Mouse (Mus musculus) thymus, adult 18-20 months (tissue): ENCODE measurements at regions not wholly inside any gene's neighbourhood (a gene's known extent, or its start where the extent isn't known, plus 50 kb on each side); places are given as distances from the start of the nearest gene placed in this dataset.
A peak's percentile ranks its signal among the peaks of the same experiment; 100 is the strongest.

ENCODE experiments used
- DNase-seq, 2 experiments: peaks; one replicate each; pipeline ENCODE4 v3.0.0; 2022; ENCODE audit warnings: mixed read lengths in 2 of 2

- DNase-seq: no peak
Observed at GRCm38 (mm10) chr14:61834291-61834936, 227.2 kb downstream of the Kcnrg start.

DNA sequence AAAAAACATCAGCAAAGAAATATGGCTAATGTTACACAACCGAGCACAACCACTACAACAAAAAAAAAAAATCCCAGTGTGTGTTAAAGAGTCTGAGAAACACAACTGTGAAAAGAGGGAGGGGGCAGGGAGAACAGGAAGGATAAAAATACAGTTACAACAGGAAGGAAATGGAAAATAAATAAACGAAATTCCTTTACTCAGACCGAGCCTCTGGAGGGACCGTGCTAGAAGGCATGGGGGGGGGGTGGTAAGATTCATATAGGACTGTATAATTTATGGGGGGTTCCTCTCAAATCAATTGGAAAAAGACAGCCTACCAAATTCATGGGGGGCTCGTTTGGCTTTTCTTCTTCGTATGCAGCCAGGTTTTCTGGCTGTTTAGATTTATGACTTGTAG is 228.5 kb downstream of the Kcnrg start:
- no peak for DNase-seq

- DNase-seq: peak in 1 of 2 experiments; percentile 11
Observed at GRCm38 (mm10) chr14:61836231-61836630, 229.0 kb downstream of the Kcnrg start.

- no peak for DNase-seq
Observed at GRCm38 (mm10) chr14:61836965-61837364, 229.7 kb downstream of the Kcnrg start.

DNA sequence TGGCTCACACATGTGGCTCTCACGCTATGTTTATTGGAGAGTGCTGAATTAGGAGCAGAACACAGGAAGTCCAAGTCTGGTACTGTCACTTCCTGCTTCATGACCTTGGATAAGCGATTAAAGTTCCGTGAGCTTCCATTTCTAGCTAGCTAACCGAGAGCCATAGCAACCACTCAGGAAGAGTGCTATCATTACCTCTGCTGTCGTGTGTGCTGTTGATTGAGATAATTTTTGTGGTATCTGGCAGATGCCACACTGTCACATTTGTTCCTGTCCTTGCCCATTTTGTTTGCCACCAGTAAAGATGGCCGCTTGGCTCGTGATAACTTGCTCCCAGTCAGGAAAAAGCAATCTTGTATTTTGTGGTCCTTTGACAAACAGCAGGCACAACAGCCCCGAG is 230.6 kb downstream of the Kcnrg start:
- DNase-seq: no peak

- DNase-seq: no peak
Observed at GRCm38 (mm10) chr14:61842476-61842875, 235.2 kb downstream of the Kcnrg start.

DNA sequence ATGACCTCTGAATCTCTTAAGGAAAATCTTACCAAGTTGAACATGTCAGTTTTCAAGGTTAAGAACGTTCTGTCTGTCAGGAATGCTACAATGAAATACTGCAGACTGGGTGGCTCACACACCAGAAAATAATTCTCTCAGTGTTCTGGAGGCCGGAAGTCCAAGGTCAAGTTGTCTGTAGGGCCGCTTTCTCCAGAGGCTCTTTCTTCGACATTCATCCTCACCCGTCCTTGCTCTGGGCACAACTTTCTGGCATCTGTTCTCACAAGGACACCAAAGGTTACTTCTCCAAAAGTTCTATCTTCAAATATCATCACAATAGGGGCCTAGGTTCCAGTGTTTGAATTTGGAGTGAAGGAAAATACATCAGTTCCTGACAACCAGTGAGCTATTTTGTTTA is 239.2 kb downstream of the Kcnrg start:
- DNase-seq: no peak

GRCm38 (mm10) chr14:61850244-61850643 is 243.0 kb downstream of the Kcnrg start:
- DNase-seq: no peak

GRCm38 (mm10) chr14:61857616-61858015 is 250.4 kb downstream of the Kcnrg start:
- DNase-seq: no peak

DNA sequence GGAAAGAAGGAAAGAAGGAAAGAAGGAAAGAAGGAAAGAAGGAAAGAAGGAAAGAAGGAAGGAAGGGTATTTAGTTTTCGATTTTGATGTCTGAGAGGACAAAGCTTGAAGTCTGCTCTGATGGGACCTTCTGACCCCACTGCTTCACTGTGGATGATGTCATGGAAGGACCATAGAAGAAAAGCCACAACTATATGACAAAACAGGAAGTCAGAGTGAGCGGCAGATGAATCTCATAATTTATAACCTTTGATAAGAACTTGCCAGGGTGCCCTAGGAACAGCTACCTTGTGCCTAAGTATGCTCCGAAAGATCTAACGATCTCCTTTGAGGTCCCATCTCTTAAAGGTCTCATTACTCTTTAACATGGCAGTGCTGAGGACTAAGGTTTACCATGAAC is 253.4 kb downstream of the Kcnrg start:
- no peak for DNase-seq

DNA sequence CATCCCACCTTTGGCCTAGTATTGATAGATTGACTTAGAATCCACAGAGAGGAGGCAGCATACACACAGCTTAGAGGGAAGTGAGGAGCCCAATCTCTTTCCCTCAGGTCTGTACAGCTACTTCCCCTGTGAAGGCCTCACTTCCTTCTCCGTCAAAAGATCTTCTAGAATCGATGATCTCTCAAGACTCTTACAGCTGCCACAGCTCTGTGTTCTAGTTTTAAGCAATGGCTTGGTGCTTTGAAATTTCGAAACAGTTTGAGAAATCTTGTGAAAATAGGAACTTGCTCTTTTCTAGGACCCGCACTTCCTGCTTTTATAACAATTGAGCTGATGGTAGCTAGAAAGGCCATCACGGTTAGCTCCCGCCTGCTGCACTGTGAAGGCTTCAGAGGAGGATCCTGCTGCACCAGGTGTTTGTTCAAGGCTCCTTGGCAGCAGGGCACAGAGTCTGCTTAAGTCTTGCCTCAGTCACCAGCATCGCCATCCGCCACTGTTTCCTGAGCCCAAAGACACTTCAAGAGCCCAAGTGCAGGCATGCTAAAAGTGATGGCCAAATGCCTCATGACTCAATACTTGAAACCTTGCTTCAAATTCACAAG is 254.2 kb downstream of the Kcnrg start:
- peak in 1 of 2 experiments; percentile 6 for DNase-seq

DNA sequence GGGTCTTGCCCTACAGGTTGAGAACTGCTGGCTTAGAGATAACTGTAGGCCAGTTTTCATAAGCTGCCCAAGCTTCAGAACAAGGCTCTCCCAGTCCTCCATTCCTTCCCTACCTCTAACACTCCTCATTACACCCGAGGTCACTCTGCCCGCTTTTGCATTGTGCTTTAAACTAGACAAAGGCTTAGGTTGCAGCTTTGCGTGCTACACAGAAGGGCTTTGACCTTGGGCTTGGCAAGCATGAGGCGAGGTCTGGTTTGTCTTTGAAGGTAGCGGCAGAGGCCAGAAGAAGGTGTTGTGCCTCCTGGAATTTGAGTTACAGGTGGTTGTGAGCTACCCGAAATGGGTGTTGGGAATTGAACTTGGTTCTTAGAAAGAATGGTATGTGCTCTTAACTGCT is 255.7 kb downstream of the Kcnrg start:
- no peak for DNase-seq

DNA sequence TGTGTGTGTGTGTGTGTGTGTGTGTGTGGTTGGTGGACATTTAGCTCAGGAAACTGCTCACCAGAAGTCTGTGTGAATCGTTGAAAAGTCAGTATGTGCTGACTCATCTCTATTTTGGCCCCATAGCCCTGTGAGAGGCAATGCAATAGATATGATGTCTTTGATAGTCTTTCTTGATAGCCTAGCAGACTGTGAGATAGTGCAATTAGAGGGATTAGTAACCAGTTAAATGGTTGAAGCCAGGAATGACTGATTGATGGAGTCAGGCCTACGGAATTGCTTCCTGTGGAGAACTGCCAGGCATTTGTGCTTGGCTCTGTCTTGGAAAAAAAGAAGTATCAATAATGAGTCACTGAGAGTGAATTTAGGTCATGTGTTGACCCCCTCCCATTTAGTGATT is 256.2 kb downstream of the Kcnrg start:
- no peak for DNase-seq

DNA sequence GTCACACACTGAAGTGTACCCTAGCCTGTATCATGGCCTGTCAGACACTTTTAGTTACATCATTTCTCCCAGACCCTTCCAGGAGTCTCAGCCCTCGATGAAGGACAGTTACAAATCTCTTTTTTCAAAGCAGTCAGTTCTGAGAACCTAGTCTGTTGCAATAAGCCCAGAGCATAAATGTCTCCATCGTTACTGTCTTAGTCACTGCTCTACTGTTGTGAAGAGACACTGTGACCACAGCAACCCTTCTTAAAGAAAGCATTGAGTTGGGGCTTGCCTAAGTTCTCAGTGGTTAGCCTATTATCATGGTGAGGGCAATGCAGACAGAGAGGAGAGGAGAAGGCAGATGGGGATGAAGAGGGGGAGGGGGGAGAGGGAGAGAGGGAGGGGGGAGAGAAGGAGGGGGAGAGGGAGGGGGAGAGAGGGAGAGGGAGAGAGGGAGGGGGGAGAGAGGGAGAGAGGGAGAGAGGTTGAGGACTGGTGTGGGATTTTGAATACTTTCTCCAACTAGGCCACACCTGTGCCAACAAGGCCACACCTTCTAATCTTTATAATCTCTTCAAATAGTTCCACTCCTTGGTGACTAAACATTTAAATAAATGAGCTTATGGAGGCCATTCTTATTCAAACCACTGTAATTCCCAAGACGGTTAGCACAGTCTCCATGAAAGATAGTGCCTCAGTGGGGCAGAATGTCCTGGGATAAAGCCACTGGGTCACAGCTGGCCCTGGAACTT is 259.4 kb downstream of the Kcnrg start:
- DNase-seq: no peak

- DNase-seq: no peak
Observed at GRCm38 (mm10) chr14:61874206-61874605, 266.9 kb downstream of the Kcnrg start.

DNA sequence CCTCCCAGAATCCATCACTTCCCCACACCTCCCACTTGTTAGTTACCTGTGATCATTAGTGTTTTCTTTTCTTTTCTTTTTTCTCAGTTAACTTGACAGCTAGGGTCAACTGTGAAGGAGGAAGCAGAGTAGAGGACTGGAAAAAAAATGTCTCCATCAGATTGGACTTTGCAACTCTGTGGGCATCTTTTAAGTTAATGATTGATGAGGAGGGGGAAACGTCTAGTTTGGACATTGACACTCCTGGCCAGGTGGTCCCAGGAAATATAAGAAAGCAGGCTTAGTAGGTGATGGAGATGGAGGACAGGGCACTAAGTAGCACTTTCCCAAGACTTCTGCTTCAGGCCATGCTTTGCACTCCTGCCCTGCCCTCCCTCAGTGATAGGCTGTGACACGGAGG is 272.2 kb downstream of the Kcnrg start:
- DNase-seq: no peak

DNA sequence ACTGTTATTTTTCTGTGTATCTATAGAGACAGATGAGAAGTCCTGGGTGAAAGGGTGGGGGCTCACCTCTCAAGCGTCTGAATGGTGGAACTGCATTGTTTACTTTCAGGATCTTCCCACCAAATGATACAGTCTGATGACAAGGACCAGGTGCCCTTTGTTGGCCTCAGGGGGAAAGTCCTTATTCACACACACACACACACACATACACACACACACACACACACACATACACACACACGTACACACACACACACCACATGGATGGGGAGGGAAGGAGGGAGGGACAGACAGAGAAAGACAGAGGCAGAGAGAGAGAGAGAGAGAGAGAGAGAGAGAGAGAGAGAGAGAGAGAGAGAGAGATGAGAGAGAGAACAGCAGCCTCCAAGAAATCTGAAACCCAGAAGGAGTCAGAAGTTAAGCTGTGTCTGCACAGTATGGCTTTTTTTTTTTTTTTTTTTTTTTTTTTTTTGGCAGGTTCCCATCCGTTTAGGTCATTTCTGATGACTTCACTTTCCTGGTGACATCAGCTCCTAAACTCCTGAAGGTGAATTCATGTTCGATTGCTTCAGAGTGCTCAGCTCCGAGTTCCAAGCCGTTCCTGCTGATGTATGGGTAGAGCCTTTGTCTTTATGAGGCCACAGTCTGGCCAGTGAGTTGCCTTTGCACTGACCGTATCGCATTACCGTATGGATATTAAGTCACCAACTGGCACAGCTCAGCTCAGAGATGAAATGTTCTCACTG is 273.4 kb downstream of the Kcnrg start:
- DNase-seq: no peak

DNA sequence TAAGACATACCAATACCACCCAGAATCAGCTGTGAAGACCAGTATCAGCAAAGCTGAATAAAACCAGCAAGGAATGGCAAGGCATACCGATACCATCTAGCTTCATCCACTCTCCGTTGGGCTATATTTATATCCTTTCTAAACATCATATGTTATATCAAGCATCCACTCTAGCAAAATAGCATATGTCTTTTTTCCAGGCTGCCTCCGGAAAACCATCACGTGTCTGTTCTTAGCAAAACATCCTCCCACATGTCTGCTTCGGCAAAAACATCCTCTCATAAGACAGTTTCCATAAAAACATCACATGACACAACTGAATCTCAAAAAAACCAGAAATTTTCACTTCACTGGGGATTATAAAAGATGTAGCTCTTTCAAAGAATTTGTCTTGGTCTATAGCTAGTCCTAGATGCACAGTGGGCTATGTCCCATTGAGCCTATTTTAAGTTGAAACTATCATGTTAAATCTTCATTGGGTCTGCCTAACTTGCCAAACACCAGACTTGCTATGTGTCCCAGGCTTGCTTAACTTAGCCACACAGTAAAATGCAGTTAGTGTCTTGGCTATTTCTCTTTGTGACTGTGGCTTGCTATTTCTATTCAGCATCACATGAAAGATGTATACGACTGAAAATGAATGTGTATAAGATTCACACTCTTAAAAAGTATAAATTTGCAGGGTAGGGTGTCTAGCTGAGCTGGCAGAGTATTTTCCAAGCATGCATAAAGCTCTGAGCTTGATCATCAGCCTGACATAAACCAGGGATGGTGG is 278.2 kb downstream of the Kcnrg start:
- DNase-seq: no peak

DNA sequence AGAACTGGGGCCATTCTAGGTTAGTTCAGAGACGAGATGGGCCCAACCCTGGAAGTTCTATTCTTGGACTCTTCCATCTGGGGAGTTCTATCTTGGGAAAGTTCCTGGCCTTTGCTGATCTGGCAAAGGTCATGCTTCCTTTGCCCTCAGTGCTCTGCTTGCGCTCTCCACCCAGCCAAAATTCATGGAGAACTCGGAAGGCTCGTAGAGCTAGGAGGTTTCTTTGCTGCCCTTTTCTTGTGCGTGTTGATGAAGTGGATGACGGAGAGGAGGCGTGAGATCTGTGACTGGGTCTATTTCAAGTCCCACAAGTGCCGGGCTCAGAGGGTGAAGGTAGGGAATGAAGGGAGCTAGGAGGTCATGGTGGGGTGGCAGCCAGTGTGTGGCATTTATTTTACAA is 282.4 kb downstream of the Kcnrg start:
- DNase-seq: no peak

GRCm38 (mm10) chr14:61893786-61894185 is 286.5 kb downstream of the Kcnrg start:
- no peak for DNase-seq

DNA sequence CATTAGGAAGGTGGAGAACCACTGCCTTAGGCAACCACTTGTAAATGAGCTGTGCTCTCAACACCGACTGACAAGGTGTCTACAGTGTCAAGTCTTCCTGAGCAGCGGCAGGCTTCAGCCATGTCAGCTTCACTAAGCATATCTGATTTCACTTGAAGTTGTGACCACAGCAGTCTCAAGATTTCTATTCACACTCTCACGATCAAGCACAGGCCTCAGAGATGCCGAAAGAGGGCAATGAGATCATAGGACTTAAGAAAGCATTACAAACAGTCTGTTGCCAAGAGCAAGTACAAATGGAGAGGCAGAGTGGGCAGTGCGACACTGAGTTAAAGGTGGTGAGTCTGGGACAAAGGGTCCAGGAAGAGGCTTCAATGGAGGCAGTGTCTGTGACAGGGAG is 289.6 kb downstream of the Kcnrg start:
- DNase-seq: no peak

GRCm38 (mm10) chr14:61898664-61899063 is 291.4 kb downstream of the Kcnrg start:
- DNase-seq: no peak
